Mouse (Mus musculus) layer of hippocampus, adult 9-11 months (tissue): ENCODE data around the gene Pnpla6.

ENCODE experiments used
- DNase-seq: peaks from one replicate; pipeline ENCODE4 v3.0.0; 2022

The Pnpla6 gene

GRCm38 (mm10) chr8:3515260-3515671, at the start of gene Pnpla6:
Gene Pnpla6 (plus strand): TSS chr8:3515384.
- peak; percentile 87 for DNase-seq

DNA sequence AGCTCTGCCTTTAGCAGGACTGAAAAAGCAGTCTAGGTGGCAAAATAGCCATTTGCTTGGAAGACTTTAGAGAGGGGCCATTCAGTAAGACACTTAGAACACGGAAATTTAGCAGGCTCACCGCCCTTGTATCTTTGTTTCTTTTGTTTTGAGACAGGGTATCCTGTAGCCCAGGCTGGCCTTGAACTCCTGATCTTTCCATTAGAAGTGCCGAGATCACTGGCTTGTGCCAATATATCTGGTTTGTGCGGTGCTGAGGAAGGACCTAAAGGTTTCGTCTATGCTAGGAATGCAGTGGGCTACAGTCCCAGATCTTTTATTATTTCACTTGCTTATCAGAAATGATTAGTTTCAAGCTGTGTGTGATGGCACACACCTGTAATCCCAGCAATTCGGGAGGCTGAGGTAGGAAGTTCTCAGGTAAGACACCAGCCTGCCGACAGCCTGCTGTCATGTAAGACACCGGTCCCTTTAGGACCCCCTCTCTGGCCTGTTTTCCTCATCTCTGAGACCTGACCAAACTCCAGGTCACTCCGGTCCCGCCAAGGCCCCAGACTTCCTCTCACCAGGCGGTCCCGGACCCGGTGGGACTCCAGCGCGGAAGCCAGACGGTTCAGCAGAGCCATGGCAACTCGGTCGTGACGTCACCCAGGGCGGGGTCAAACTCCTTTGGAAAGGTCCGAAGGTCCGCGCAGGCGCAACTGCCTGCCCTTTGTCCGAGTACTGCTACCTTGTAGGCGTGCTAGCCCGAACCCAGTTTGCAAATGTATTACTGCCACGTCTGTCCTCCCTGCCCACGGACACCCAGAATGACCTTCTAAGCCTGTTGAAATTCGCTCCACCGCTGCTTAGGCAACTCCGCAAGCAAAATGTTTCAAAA, 47.9 kb upstream of the Pnpla6 start, which contains the start of gene Pex11g:
Pex11g (minus strand) TSS at position 675 of the 880 bp plus-strand sequence.
- peak; percentile 93 for DNase-seq

- DNase-seq, result no peak
These were observed 47.2 kb upstream of the Pnpla6 start for GRCm38 (mm10) chr8:3467886-3468545.

- no peak for DNase-seq
These were observed 46.3 kb upstream of the Pnpla6 start for GRCm38 (mm10) chr8:3468838-3469237.

- no peak for DNase-seq
These were observed 44.6 kb upstream of the Pnpla6 start, which contains the start of gene Tex45 for GRCm38 (mm10) chr8:3470562-3470961. Gene Tex45 (plus strand): TSS chr8:3470862.

DNA sequence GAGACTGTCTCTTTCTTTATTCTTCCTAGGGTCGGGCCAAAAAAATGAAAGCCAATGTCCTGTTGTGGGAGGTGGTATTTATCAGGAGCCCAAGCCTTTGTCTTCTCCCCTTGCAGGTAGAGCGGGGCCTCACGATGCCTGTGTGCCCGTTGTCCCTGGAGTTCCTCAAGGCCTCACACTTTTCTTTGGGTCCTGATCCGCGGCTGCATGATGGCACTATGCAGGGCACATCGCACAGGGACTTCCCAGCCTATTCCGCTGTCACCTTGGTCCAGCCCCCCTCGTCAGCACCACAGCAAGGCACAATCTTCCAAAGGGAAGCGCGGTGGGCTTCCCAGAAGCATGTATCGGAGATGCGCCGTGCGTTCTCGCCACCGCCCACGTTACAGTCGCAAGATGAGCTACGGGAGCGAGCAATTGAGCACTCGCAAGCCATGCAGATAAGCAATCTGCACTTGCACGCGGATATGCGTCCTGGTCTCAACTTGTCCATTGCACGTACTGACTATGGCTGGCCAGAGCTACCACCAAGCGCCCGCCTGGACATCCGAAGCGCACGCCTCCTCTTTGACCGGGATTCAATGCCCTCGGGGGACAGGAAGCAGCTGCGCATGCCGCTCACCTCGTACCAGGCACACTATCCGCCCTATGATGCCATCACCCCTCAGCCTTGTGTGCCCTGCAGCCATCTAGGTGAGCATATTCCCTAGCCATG, 39.3 kb upstream of the Pnpla6 start:
- DNase-seq, result no peak

DNA sequence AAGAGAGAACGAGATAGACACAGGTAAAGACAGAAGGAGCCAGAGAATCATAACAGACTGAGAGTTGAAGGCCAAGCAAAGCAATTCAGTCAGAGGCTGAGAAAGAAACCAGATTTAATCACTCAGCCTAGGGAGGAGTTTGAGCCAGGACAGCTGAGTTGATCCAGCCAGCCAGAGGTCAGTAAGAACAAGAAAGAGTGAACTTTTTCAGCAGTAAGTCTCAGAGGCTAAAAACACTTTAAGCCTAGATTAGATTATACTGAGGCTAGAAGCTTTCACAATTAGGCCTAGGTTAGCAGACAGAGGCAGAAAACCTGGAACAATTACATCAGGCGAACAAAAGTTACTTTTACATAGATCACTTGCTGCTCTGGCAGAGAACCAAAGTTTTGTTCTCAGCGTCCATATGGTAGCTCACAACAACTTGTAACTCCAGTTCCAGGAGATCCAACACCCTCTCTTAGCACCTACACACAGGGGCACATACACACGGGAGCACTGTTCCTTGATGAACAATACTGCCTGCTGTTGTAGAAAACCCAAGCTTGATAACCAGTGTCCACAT, 34.9 kb upstream of the Pnpla6 start:
- DNase-seq, result no peak

DNA sequence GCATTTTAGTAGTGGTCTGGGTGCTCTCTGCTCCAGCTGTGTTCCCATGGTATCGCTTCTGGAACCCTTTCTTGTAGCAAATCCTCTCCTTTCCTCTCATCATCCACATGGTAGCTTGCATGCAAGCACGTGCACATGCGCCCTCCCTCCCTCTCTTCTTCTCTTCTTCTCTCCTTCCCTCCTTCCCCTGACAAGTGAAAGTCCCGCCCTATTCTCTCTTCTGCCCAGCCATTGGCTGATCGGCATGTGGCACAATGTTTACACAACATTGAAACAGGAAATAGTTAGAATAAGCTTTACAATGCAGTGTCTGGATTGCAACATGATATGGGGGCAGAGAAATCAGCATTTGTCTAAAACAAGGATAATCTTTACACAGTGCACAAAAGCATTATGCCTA, 33.6 kb upstream of the Pnpla6 start:
- DNase-seq, result no peak

GRCm38 (mm10) chr8:3482240-3482740, 32.9 kb upstream of the Pnpla6 start:
- DNase-seq, result no peak

DNA sequence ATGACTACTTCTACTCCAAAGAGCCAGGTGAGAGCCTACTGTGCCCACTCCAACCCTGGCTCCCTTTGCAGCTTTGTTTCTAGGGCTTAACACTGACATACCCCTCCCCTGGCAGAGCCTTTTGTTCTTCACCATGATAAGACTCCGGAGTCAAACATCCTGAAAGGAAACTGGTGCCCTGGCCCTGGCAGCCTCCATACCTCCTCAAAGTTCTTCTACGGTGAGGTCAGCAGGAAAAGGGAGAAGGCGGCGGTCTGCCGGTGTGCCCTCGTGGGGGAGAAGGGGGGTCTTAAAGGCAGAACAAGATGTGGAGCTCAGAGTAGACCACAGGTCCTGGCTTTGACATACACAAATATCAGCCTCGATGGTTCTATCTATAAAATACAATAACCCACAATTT, 31.6 kb upstream of the Pnpla6 start:
- DNase-seq, result no peak

DNA sequence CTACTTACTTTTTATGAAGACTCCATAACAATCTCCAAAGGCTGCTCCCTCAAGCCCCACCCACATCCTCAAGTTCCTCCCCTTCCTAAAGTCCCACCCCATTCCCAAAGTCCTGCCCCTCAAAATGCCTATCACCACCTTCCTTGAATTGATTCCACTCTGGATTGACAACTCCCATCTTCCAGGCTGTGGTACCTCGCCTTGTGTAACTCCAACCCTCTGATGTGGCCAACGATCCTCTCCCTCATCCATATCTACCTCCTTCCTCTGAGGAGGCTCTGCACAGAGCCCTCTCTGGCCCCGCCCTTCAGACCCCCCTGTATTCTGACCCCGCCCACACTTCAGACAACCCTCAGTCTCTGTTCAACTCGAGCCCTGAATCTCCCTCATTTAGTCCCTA, 30.0 kb upstream of the Pnpla6 start:
- DNase-seq, result no peak

DNA sequence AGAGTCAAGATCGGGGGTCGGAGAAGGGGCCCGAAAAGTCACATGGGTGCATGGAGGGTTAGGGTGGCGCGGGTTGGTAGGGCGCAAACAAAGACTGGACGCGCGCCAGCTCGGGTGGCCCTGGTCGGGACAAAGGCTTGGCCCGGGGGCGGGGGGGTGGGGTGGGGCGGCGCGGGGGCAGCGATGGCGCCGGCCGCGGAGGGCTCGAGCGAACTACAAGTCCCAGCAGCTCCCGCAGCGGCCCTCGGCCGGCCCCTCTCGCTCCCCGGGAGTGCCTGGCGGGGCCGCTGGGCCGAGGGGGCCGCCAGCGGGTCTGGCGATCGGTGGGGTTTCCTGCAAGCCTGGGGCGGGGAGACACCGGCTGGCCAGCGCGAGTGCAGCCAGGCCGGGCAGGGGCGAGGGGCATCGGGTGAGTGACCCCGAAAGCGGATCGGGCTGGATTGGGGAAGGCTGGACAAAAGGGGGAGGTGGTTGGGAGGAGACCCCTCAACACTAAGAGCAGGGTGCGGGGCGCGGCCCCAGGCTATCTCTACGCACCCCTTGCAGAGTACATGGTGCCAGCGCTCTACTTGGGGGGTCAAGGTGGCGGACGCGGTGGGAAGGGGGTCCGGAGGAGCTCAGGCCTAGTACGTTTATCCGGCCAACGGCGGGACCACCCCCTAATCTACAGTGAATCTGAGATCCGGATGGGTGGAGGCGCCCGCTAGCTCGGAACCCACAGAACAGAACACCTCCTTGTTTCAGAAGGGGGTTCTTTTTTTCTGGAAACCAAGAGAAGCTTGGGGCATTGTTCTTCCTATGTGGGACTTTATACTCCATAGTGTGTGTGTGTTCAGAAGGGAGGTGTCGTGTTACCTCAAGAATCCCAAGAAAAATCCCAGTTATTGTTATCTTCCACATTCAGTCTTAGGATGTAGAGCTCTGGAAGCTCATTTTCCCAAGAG, 22.0 kb upstream of the Pnpla6 start, which contains the start of gene Zfp358:
Zfp358 (plus strand) TSS at position 238 of the 944 bp plus-strand sequence.
- DNase-seq, result peak; percentile 68

DNA sequence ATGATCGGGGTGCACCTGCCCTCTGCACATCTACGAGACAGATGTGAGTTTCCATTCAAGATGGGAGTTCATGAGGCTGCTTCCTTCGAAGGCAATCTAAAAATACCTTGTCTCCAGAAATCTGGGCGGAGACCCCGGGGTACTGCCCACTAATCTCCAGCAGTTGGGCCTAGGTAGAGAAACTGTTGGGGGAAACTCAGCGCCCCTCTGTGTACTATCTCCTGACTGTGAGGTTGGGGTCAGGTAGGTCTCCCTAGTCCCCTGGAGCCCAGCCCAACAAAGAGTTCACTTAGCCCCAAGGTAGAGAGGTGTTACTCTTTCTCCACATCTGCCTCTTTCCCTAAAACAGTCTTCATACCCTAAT, 21.4 kb upstream of the Pnpla6 start:
- no peak for DNase-seq

DNA sequence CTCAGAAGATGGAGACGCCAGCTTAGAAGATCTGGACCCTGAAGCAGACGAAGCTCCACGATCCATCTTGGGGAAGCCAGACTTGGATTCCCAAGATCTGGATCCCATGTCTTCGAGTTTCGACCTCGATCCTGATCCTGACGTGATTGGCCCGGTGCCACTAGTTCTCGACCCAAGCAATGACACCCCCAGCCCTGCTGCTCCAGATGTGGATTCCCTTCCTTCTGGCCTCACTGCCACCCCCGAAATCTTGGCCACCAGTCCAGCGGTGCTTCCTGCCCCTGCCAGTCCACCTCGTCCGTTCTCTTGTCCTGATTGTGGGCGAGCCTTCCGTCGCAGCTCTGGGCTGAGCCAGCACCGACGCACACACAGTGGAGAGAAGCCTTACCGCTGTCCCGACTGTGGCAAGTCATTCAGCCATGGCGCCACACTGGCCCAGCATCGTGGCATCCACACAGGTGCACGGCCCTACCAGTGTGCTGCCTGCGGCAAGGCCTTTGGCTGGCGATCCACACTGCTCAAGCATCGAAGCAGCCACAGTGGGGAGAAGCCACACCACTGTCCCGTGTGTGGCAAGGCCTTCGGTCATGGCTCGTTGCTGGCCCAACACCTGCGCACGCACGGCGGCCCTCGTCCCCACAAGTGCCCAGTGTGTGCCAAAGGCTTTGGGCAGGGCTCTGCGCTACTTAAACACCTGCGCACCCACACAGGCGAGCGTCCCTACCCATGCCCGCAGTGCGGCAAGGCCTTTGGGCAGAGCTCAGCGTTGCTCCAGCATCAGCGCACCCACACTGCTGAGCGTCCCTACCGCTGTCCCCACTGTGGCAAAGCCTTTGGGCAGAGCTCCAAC, 19.4 kb upstream of the Pnpla6 start:
- no peak for DNase-seq

DNA sequence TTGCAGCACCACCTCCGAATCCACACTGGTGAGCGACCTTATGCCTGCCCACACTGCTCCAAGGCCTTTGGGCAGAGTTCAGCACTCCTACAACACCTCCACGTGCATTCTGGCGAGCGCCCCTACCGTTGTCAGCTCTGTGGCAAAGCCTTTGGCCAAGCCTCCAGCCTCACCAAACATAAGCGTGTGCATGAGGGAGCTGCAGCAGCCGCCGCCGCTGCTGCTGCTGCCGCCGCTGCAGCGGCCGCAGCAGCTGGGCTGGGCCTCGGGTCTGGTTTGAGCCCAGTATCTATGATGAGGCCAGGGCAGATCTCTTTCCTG, 18.8 kb upstream of the Pnpla6 start:
- DNase-seq, result no peak

- DNase-seq, result no peak
These were observed 16.6 kb upstream of the Pnpla6 start for GRCm38 (mm10) chr8:3498583-3498982.

DNA sequence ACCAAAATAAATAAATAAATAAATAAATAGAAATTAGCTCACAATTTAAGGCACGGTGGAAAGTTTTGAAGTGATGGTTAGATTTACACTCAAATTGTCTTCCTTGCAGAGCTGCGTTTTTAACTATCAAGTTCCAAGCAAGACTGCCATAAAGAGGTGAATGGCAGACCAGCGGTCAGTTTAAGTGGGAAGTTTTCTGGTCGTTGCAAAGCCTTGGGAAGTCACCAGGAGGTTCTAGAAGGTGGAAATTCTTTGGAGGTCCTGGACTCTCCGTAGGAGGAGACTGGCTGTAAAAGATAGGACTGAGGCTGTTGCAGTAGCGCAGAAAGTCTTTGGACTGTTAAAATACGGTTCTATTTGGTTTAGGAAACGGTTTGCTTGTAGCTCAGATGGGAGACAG, 15.4 kb upstream of the Pnpla6 start:
- DNase-seq, result no peak

- peak; percentile 98 for DNase-seq
These were observed 14.7 kb upstream of the Pnpla6 start, which contains the start of gene Mcoln1 for GRCm38 (mm10) chr8:3500235-3501090. Gene Mcoln1 (plus strand): TSS chr8:3500457.

DNA sequence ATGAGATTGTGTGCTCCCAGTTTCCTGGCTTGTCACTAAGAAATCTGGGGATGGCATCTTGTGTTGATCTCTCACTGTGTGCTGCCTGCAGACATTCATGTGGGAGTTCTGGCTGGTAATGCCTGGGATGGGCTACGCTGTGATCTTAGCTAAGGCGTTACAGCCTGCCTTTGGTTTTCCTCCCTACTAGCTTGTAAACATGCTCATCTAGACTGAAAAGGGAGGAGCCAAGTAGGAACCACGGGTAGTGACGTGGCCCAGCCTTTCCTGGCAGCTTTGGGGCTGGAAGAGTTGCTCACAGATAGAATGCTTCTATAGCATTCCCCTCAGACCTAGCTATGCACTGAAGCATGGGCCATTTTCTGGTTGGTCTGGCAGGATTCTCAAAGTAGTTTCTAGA, 13.0 kb upstream of the Pnpla6 start:
- DNase-seq, result peak; percentile 67
